Mouse (Mus musculus) liver, embryonic 14.5 days (tissue): ENCODE data around the gene P2ry2. TPM values are rescaled to one million over a fixed set of nuclear protein-coding genes. Genes with fewer than 3 reads are reported as not detected.

Experiments used
- ATAC-seq: fragments of 200-750 bp; cut with Nextera tagmentation; 2 replicates; pipeline ENCODE4 v1.8.0; 2017; ENCODE audit warnings: moderate number of reproducible peaks, mild to moderate bottlenecking, moderate library complexity; ENCODE audit not compliant: insufficient read depth
- DNase-seq, 3 experiments: peaks; one replicate each; pipeline ENCODE4 v3.0.0-alpha.2; 2012 to 2013; ENCODE audit warnings: low read depth in 3 of 3, low spot score in 3 of 3
- H3K27ac ChIP-seq: fragments of 300-500 bp; sonication (generic); 2 replicates; pipeline ENCODE4 v1.5.1; 2014; ENCODE audit warnings: moderate library complexity, mild to moderate bottlenecking, control low read depth, inconsistent platforms
- H3K27me3 ChIP-seq: fragments of 300-500 bp; sonication (generic); 2 replicates; pipeline ENCODE4 v1.6.1; 2014; ENCODE audit warnings: mild to moderate bottlenecking, low read length, moderate library complexity; ENCODE audit not compliant: control insufficient read depth, insufficient read depth
- H3K36me3 ChIP-seq: fragments of 300-500 bp; sonication (generic); replicated peaks from 2 replicates; pipeline ENCODE4 v1.6.1; 2014; ENCODE audit warnings: low read depth; ENCODE audit not compliant: control insufficient read depth, insufficient read depth
- H3K4me1 ChIP-seq, 2 experiments: fragments of 200-500 bp in 1 of 2; fragments of 300-500 bp in 1 of 2; sonication (generic) in 1 of 2; replicated peaks; 2 replicates each; pipeline ENCODE4 v1.6.1; 2012 to 2014; ENCODE audit warnings: antibody characterized with exemption in 1 of 2, inconsistent platforms in 1 of 2, low read length in 1 of 2; ENCODE audit not compliant: control insufficient read depth in 2 of 2, insufficient read depth in 2 of 2
- H3K4me2 ChIP-seq: fragments of 300-500 bp; sonication (generic); 2 replicates; pipeline ENCODE4 v1.6.1; 2014; ENCODE audit warnings: low read depth, mild to moderate bottlenecking, control low read depth, moderate library complexity
- H3K4me3 ChIP-seq, 2 experiments: fragments of 200-500 bp in 1 of 2; fragments of 300-500 bp in 1 of 2; sonication (generic) in 1 of 2; 2 replicates each; pipeline ENCODE4 v1.5.1; 2012 to 2014; ENCODE audit warnings: low read depth in 2 of 2, low read length in 2 of 2, mild to moderate bottlenecking in 2 of 2, control low read depth in 1 of 2, inconsistent platforms in 1 of 2, moderate library complexity in 1 of 2; ENCODE audit not compliant: insufficient read depth in 1 of 2
- H3K9ac ChIP-seq: fragments of 300-500 bp; sonication (generic); replicated peaks from 2 replicates; pipeline ENCODE4 v1.6.1; 2014; ENCODE audit warnings: mild to moderate bottlenecking, control low read depth, moderate library complexity
- H3K9me3 ChIP-seq: fragments of 300-500 bp; sonication (generic); 2 replicates; pipeline ENCODE4 v1.6.1; 2016; ENCODE audit warnings: low read length, mixed read lengths; ENCODE audit not compliant: control insufficient read depth
- CTCF ChIP-seq: IDR thresholded peaks from 2 replicates; pipeline ENCODE4 v1.5.1; 2016; ENCODE audit warnings: antibody characterized with exemption, low read depth, control low read depth
- EP300 ChIP-seq: IDR thresholded peaks from 2 replicates; pipeline ENCODE4 v1.6.1; 2016; ENCODE audit warnings: antibody characterized with exemption, low read depth
- WGBS: fragments of 180-500 bp; shearing (Covaris S2); extraction: QIAGEN DNeasy Blood & Tissue Kit; methylation state at CpG from one replicate; pipeline ENCODE4 v1.1.7; 2014; ENCODE audit not compliant: insufficient replicate concordance; 5-methylcytosine and 5-hydroxymethylcytosine counted together
- polyA plus RNA-seq, 2 experiments: library from polyadenylated mRNA; depleted of rRNA in 1 of 2; stranded (reverse) in 1 of 2; unstranded in 1 of 2; fragments of >200 nt; fragmentation: Nextera tagmentation in 1 of 2; extraction: Ambion mirVana in 1 of 2; gene quantifications; 2 replicates each; pipeline versions ENCODE4 v1.2.1 to v1.2.3; 2012 to 2014

Gene P2ry2
- polyA plus RNA-seq, 2 experiments, result 0.47 to 0.67 TPM

DNA sequence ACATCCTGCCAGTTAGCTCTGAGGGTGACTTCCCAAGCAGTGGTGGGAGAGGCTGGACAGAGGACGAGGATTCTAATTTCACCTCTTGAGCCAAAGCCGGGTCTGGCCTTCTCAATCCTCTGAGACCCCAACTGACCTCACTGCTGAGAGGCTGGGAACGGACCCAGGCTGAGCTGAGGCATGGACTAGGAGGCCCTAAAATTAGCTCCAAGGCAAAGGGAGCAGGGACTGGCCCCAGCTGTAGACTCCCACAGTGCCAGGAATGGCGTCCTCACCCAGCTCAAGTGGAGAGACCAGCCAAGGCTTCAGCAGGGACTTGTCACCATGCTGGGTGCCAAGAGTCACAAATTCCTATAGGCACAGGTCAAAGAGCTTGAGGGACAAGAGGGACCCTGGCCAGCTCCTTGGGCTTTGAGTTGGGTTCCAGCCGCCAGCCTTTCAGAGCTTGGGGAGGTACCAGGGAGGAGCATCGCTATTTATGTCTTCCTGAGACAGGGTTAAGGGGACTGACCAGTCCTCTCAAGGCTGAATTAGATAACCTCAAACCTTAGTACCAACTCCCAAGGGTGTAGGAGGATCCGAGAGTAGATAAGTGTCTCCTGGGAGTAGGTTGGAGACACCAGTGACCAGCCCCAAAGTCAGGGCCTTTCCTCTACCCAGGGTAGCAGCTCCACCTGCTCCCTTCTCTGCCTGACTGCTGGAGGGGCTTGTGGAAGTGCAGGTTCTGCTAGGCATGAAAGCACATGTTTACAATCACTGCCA is 36.8 kb upstream of the P2ry2 start:
- H3K27me3 ChIP-seq, result no peaks in the 10 kb centered on the region
- 0 out of 4 replicates have a peak, but pooled peaks cover 0 to 2% of the 10 kb centered on the region in 2 experiments for H3K4me1 ChIP-seq
- H3K36me3 ChIP-seq, result no peaks in the 10 kb centered on the region
- ATAC-seq (no peak), DNase-seq (no peak)
- H3K9me3 ChIP-seq, result no peaks in the 10 kb centered on the region
- H3K9ac ChIP-seq, result no peak overlapping the region
- H3K27ac ChIP-seq, result no peak overlapping the region
- 62% methylated on average over 7 of the region's 7 CpGs for WGBS
- TF ChIP-seq CTCF (no peak), EP300 (no peak)
- H3K4me2 ChIP-seq, result no peak overlapping the region
- H3K4me3 ChIP-seq, result no peak overlapping the region

DNA sequence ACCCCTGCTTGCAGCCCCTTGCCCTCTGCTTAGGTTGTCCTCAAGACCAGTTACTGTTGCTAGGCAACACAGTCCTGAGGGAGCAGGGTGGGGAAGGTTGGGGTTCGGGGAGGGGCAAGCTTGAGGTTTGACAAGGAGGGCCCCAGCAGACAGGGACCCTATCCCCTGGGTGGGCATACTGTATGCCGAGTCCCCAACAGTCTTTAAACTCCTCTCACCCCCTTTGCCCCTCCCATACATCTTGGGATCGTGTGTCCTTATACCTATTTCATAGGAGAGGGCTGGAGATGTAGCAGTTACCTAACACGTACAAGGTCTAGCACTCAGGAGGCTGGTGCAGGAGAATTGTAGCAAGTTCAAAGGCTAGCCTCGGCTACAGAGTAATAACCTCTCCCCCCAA is 35.6 kb upstream of the P2ry2 start:
- WGBS, result 60% methylated on average over 5 of the region's 5 CpGs
- Histone ChIP-seq H3K4me3 (no peak overlapping the region), H3K9me3 (no peaks in the 10 kb centered on the region), H3K4me2 (no peak overlapping the region), H3K27ac (no peak overlapping the region), H3K9ac (no peak overlapping the region), H3K4me1 (0 out of 4 replicates have a peak, but pooled peaks cover 0 to 2% of the 10 kb centered on the region in 2 experiments), H3K36me3 (no peaks in the 10 kb centered on the region), H3K27me3 (no peaks in the 10 kb centered on the region)
- ATAC-seq (no peak), DNase-seq (no peak)
- TF ChIP-seq CTCF (no peak), EP300 (no peak)

DNA sequence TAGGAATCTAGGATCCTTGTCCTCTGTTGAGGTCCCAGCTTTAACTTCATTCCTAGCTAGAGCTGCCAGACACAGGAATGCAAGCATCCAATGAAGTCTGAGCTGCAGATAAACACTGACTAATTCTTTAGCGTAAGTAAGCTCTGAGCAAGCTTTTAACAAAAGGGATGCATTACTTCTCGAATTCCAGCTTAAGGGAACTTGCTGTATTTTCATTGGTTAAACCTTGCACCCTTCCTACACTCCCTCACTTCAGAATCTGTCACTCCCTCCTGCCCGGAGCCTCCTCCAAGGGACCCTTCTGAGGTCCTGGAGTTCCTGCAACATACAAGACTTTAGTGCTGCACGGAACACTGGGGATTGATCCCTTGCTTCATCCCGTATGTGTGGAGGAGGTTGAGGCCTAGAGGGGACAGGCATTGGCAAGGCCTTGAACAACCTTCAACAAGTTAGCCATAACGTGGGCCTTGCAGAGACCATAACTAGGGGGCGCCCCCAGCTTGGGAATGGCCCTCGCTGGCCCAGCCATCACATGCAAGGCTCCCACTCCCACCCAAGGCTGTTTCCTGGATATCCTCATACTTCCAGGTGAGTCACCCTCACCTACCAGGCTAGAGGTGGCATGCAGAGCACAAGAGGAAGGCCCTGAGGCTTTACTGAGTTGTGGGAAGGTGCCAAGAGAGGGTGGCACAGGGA is 31.3 kb upstream of the P2ry2 start:
- H3K9me3 ChIP-seq, result no peaks in the 10 kb centered on the region
- H3K36me3 ChIP-seq, result no peaks in the 10 kb centered on the region
- H3K4me2 ChIP-seq, result no peak overlapping the region
- no peaks in the 10 kb centered on the region for H3K27me3 ChIP-seq
- TF ChIP-seq CTCF, result no peak
- TF ChIP-seq EP300, result no peak
- ATAC-seq (no peak), DNase-seq (no peak)
- no peak overlapping the region for H3K4me3 ChIP-seq
- WGBS, result 59% methylated on average over 8 of the region's 8 CpGs
- H3K4me1 ChIP-seq, result peaks cover 8 to 16% of the 10 kb centered on the region in 2 experiments; a peak in 3 of 4 replicates
- no peak overlapping the region for H3K27ac ChIP-seq
- H3K9ac ChIP-seq, result no peak overlapping the region

DNA sequence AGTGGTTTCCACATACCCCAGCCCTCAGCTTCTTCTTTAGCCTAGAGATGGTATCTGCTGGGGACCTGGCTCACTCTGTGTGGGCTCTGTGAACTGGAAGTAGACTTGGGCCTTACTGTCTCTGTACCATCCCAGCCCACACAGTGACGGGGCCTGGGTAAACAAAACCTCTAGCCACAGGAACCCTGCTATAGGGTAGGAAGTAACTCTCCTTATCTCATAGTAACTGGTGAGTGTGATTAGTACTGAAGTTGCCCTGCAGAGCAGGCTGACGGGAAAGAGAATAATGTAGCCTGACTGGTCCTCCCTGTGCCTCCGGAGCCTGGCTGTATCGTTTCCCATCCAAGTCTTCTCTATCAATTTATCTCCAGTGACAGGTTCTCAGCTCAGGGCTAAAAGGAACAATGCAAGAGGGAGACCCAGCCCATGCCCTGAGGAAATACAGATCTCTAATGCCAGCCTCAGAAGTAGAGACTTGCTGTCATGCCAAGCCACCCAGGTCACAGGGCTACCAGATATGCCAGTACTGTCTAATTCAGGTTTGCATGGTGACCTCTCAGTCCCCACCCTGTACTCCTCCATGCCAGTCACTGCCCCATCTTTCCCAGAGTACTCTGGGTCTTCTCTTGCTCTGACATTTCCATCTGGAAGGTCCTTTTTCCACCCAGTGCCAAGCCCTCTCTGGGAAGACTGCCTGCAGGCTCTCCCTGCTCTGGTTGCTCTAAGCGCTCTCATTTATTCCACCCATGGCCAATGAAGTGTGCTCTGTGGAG is 29.5 kb upstream of the P2ry2 start:
- Histone ChIP-seq H3K4me3 (no peak overlapping the region), H3K9ac (no peak overlapping the region), H3K9me3 (no peaks in the 10 kb centered on the region), H3K27me3 (no peaks in the 10 kb centered on the region), H3K27ac (no peak overlapping the region), H3K4me1 (peaks cover 8 to 16% of the 10 kb centered on the region in 2 experiments; a peak in 3 of 4 replicates), H3K4me2 (no peak overlapping the region), H3K36me3 (no peaks in the 10 kb centered on the region)
- DNase-seq, result no peak
- 12% methylated on average over 5 of the region's 5 CpGs for WGBS
- ATAC-seq, result peak; percentile 43; the same call in 1 of the 2 replicates
- TF ChIP-seq EP300, result no peak
- no peak for TF ChIP-seq CTCF
